Mouse (Mus musculus) forebrain, postnatal 0 days (tissue): ENCODE results near the gene Nubpl. TPM values are rescaled to one million over a fixed set of nuclear protein-coding genes. Genes with fewer than 3 reads are reported as not detected.

ENCODE experiments used
- ATAC-seq: fragments of 200-750 bp; cut with Nextera tagmentation; 2 replicates; pipeline ENCODE4 v1.8.0; 2017; ENCODE audit warnings: mild to moderate bottlenecking, moderate library complexity
- DNase-seq: peaks from one replicate; pipeline ENCODE4 v3.0.0-alpha.2; 2015
- H3K27ac ChIP-seq: fragments of 300-500 bp; sonication (generic); 2 replicates; pipeline ENCODE4 v1.5.1; 2014; ENCODE audit warnings: low read depth, mild to moderate bottlenecking, antibody characterized with exemption, low read length, moderate library complexity, mixed read lengths
- H3K27me3 ChIP-seq: fragments of 300-500 bp; sonication (generic); 2 replicates; pipeline ENCODE4 v1.6.1; 2014; ENCODE audit warnings: mild to moderate bottlenecking, low read length, mixed read lengths; ENCODE audit not compliant: insufficient read depth
- H3K36me3 ChIP-seq: fragments of 300-500 bp; sonication (generic); 2 replicates; pipeline ENCODE4 v1.6.1; 2014; ENCODE audit warnings: mild to moderate bottlenecking, moderate library complexity; ENCODE audit not compliant: insufficient read depth
- H3K4me1 ChIP-seq: fragments of 300-500 bp; sonication (generic); 2 replicates; pipeline ENCODE4 v1.6.1; 2014; ENCODE audit warnings: antibody characterized with exemption; ENCODE audit not compliant: insufficient read depth
- H3K4me2 ChIP-seq: fragments of 300-500 bp; sonication (generic); 2 replicates; pipeline ENCODE4 v1.6.1; 2014; ENCODE audit warnings: low read depth, mild to moderate bottlenecking, moderate library complexity
- H3K4me3 ChIP-seq: fragments of 300-500 bp; sonication (generic); 2 replicates; pipeline ENCODE4 v1.5.1; 2014; ENCODE audit warnings: low read depth, low read length, mixed read lengths
- H3K9ac ChIP-seq: fragments of 300-500 bp; sonication (generic); 2 replicates; pipeline ENCODE4 v1.6.1; 2014; ENCODE audit warnings: mild to moderate bottlenecking
- H3K9me3 ChIP-seq: fragments of 300-500 bp; sonication (generic); 2 replicates; pipeline ENCODE4 v1.6.1; 2016; ENCODE audit warnings: low read length
- CTCF ChIP-seq: sonication (generic); IDR thresholded peaks from 2 replicates; pipeline ENCODE4 v1.5.1; 2016; ENCODE audit warnings: antibody characterized with exemption, control low read depth, low read depth
- WGBS: fragments of 180-500 bp; shearing (Covaris S2); extraction: QIAGEN DNeasy Blood & Tissue Kit; methylation state at CpG from one replicate; pipeline ENCODE4 v1.1.7; 2014; 5-methylcytosine and 5-hydroxymethylcytosine counted together
- polyA plus RNA-seq: library from polyadenylated mRNA; unstranded; fragments of >200 nt; fragmentation: Nextera tagmentation; extraction: Ambion mirVana; gene quantifications from 2 replicates; pipeline ENCODE4 v1.2.1, GENCODE M21; 2015
- total RNA-seq: library from RNA; depleted of rRNA; stranded (reverse); fragments of >200 nt; gene quantifications from 2 replicates; pipeline ENCODE4 v1.2.3, GENCODE M21; 2014

Nubpl gene
- total and polyA plus RNA-seq, 2 experiments from 2014 or later: 5.9 to 7.6 TPM

GRCm38 (mm10) chr12:52293931-52294330, 196.4 kb downstream of the Nubpl start:
- TF ChIP-seq CTCF: no peak
- DNase-seq (peak; percentile 18), ATAC-seq (peak; percentile 42; the same call in 1 of the 2 replicates)
- Histone ChIP-seq H3K27me3 (no peaks in the 10 kb centered on the region), H3K4me2 (no peak overlapping the region), H3K9ac (no peak overlapping the region), H3K4me3 (no peak overlapping the region), H3K9me3 (no peaks in the 10 kb centered on the region), H3K27ac (no peak overlapping the region), H3K36me3 (no peaks in the 10 kb centered on the region), H3K4me1 (peaks cover 8% of the 10 kb centered on the region)
- 66% methylated on average over 2 of the region's 2 CpGs for WGBS

DNA sequence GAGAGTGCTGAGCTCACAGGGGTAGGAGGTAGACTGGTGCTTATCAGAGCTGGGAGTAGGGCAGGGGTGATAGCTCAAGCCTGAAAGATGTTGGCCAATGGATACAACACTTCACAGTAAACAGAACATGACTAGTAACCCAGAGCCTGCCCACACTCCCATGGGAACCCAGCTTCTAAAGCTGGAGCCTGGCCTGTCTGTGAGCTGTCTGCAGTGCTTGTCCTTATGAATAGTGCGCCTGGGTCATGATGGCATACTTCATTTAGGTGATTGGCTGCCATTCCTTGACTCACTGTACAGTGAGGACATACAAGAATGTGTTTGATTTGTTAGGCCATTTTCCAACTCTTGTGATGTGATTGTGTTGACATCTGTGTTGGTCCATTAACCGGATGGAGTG, 200.5 kb downstream of the Nubpl start:
- Histone ChIP-seq H3K4me3 (no peak overlapping the region), H3K27me3 (no peaks in the 10 kb centered on the region), H3K27ac (no peak overlapping the region), H3K9me3 (no peaks in the 10 kb centered on the region), H3K4me1 (no peaks in the 10 kb centered on the region), H3K9ac (no peak overlapping the region), H3K4me2 (no peak overlapping the region), H3K36me3 (no peaks in the 10 kb centered on the region)
- TF ChIP-seq CTCF: no peak
- ATAC-seq: no peak
- 94% methylated on average over 2 of the region's 2 CpGs for WGBS
- DNase-seq: no peak

DNA sequence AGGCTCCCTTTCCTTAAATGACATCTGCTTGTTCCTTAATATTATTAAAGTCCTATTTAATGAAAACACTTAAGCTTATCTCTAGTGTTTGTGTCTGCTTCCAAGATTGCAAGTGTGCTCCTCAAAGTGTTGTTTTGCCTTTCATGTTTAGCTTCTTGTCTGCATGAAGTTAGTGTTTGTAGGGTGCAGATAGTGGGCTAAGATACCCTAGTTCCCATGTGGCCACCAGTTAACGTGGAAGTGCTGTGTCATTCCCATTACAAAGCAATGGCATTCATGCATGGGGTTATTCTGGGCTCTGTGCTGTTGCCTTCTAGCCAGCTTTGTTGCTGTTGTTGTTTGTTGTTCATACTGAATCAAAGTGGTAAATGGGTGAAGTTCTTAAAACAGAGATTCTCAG, 201.1 kb downstream of the Nubpl start:
- H3K4me2 ChIP-seq: no peak overlapping the region
- WGBS: 62% methylated on average over 1 of the region's 1 CpGs
- H3K4me1 ChIP-seq: no peaks in the 10 kb centered on the region
- no peak overlapping the region for H3K27ac ChIP-seq
- no peaks in the 10 kb centered on the region for H3K9me3 ChIP-seq
- H3K4me3 ChIP-seq: no peak overlapping the region
- DNase-seq (no peak), ATAC-seq (no peak)
- H3K27me3 ChIP-seq: no peaks in the 10 kb centered on the region
- no peaks in the 10 kb centered on the region for H3K36me3 ChIP-seq
- no peak for TF ChIP-seq CTCF
- H3K9ac ChIP-seq: no peak overlapping the region

GRCm38 (mm10) chr12:52302961-52303360, 205.4 kb downstream of the Nubpl start:
- Histone ChIP-seq H3K4me1 (no peaks in the 10 kb centered on the region), H3K27me3 (no peaks in the 10 kb centered on the region), H3K9me3 (no peaks in the 10 kb centered on the region), H3K9ac (no peak overlapping the region), H3K36me3 (no peaks in the 10 kb centered on the region), H3K4me3 (no peak overlapping the region), H3K27ac (no peak overlapping the region), H3K4me2 (no peak overlapping the region)
- DNase-seq: no peak
- no peak for ATAC-seq
- no peak for TF ChIP-seq CTCF
- WGBS: 93% methylated on average over 2 of the region's 2 CpGs

DNA sequence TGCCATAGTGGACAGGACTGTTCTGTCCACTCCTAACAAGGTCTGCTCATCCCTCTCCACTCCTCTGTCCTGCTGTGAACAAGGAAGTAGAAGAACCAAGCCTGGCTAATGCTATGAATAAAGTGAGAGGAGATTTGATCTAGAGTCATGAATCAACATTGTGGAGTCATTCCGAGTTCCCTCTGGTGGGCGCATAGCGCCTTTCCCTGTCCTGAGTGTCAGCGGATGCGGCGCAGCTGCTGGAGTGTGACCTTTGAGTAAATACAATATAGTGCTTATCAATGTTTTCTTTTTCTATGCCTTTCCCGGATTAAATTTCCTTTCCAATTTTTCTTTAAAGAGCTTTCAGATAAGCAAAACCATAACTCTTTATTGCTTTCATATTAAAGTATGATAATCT, 208.8 kb downstream of the Nubpl start:
- Histone ChIP-seq H3K27ac (no peak overlapping the region), H3K27me3 (no peaks in the 10 kb centered on the region), H3K4me3 (no peak overlapping the region), H3K9ac (no peak overlapping the region), H3K36me3 (no peaks in the 10 kb centered on the region), H3K9me3 (no peaks in the 10 kb centered on the region), H3K4me1 (no peaks in the 10 kb centered on the region), H3K4me2 (no peak overlapping the region)
- DNase-seq (no peak), ATAC-seq (no peak)
- TF ChIP-seq CTCF: no peak
- WGBS: 96% methylated on average over 7 of the region's 7 CpGs

DNA sequence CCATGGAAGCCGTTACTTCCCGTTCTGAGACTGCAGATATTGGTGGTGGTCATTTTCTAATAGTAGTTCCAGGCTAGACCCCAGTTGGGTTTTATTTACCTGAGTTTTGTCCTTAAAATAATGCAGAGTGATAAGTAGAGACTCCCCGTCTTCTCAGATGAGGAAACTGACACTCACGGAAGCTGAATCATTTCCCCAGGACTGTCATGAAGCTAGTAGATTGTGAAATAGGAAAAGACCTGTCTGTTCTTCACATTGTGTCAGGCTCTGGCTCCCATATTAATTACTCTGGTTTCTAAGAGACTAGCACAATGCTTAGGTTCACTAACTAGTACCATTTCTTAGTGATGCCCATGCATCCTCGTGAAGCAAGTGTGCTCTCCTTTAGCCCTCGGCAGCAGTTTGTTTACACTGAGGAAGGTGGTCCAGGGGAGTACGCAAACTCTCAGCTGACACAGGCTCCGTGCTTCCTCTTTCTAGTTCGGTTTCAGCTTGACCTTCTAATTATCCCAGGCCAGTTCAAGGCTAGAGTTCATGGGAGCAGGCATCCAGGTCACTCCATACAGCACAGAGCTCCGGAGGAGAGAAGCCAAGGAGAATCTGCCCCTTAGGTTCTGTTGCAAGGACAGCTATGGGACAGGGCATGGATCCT, 209.9 kb downstream of the Nubpl start:
- Histone ChIP-seq H3K36me3 (no peaks in the 10 kb centered on the region), H3K27me3 (no peaks in the 10 kb centered on the region), H3K9me3 (no peaks in the 10 kb centered on the region), H3K4me3 (no peak overlapping the region), H3K27ac (no peak overlapping the region), H3K4me1 (no peaks in the 10 kb centered on the region), H3K4me2 (no peak overlapping the region), H3K9ac (no peak overlapping the region)
- 86% methylated on average over 10 of the region's 10 CpGs for WGBS
- ATAC-seq (no peak), DNase-seq (no peak)
- TF ChIP-seq CTCF: no peak

GRCm38 (mm10) chr12:52308628-52309027, 211.1 kb downstream of the Nubpl start:
- Histone ChIP-seq H3K4me3 (no peak overlapping the region), H3K27ac (no peak overlapping the region), H3K9ac (no peak overlapping the region), H3K36me3 (no peaks in the 10 kb centered on the region), H3K27me3 (no peaks in the 10 kb centered on the region), H3K4me1 (no peaks in the 10 kb centered on the region), H3K9me3 (0 out of 2 replicates have a peak, but pooled peaks cover 9% of the 10 kb centered on the region), H3K4me2 (no peak overlapping the region)
- WGBS: 90% methylated on average over 7 of the region's 7 CpGs
- no peak for TF ChIP-seq CTCF
- ATAC-seq: no peak
- no peak for DNase-seq
